Mouse (Mus musculus): Measurements from ENCODE around the gene Fam178b.
"Not testable (repeated sequence)": the region's sequence is repeated elsewhere in the genome, so short reads cannot be mapped to it uniquely, and the experiment has no call there.

Fam178b gene

DNA sequence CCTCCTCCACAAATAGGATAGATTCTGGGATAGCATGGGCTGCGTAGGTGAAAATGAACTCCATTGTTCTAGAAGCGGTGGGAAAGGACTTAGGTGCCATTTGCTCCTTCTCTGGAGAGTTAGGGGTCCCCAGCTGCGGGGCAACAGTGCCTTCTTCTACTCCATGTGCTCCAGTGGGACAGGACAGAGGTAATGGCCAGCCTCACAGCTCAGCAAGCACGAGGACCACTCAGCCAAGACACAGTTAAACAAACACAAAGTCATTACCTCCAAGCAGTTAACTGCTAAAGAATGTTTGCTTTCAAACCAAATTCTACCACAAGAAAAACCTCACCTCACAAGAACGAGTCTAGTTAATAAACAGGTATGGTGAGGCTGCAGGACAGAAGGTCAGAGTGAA, 57.5 kb downstream of the Fam178b start:
- DNase-seq: no peak

DNA sequence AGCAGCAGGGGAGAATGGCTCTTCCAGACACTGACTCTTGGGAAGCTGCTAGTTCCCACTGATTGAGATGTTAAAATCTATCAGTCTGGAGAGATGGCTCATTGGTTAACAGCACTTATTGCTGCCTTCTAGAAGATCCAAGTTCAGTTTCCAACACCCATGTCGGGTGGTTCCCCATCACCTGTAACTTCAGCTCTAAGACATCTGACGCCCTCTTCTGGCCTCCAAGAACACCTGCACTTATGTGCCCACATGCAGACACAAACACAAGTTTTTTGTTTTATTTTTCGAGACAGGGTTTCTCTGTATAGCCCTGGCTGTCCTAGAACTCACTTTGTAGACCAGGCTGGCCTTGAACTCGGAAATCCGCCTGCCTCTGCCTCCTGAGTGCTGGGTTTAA, 67.0 kb downstream of the Fam178b start:
- not testable (repeated sequence) for DNase-seq

DNA sequence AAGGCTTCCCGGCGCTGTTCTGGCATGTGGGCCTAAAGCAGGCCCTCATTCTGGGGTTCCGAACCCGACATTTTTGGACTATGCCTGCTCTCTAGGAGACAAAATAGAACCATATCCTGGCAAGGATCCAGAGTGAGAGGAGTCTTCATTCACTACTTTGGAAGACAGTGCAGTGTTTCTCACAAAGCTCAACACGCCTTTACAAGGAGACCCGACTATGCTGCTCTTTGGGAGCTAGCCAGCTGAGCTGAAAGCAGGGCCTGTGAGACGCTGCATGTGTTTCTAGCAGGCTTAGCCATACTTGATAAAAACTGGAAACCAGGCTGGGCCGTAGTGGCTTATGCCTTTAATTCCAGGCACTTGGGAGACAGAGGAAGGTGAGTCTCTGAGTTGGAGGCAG, 67.8 kb downstream of the Fam178b start:
- DNase-seq: no peak

DNA sequence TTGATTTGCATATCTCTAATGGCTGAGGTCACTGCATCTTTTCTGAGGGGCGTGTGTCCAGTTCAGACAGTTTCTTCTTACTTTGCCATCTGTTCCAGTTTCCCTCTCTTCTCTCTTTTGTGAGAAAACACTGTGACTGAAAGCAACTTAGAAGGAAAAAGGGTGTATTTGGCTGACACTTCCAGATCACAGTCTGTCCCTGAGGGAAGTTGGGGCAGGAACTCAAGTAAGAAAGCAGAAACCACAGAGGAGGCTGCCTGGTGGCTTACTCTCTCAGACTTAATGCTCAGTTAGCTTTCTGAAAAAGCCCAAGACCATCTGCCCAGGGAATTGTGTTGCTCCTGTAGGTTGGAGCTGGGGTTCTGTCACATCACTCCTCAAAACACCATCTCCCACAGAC, 68.4 kb downstream of the Fam178b start:
- no peak for DNase-seq

DNA sequence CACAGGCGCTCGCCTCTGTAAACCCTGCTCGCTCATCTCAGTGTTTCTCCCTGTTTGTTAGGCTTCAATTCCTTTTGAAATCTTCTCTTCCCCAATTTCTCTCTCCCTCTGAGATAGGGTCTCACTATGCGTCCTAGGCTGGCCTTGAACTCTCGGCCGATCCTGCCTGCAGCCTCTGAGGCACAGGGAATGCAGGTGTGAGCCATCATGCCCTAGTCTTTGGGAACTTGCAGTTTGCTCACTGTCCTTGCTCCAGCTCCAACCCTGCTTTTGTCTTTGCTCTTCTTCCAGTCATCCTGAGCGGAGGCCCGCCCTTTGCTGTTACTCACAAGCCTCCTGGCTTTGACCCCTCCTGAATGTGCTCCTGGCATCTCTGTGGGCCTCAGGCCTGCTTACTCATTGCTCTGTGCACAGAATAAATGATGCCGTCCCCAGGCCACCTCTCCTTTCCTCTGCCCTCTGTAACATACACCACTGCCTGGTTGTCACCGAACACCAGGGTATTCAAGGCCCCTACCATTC, 69.5 kb downstream of the Fam178b start:
- no peak for DNase-seq

DNA sequence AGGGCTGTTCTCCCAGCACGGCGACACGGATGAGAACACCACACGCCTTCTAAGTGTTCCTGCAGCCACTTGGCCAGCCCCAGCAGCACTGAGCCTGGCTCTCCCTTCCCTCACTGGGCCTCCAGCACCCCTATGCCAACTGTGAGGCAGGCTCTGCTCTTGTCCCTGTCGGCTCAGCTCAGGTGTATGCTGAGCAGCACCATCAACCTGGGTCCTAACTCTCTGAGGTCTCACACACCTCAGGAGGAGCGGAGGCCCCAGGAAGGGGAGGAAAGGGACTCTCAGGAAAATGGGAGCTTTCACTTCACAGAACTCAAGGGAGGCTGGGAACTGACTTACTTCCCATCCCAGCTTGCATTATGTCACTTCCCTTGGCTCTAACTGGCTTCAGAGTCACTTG, 70.6 kb downstream of the Fam178b start:
- no peak for DNase-seq

DNA sequence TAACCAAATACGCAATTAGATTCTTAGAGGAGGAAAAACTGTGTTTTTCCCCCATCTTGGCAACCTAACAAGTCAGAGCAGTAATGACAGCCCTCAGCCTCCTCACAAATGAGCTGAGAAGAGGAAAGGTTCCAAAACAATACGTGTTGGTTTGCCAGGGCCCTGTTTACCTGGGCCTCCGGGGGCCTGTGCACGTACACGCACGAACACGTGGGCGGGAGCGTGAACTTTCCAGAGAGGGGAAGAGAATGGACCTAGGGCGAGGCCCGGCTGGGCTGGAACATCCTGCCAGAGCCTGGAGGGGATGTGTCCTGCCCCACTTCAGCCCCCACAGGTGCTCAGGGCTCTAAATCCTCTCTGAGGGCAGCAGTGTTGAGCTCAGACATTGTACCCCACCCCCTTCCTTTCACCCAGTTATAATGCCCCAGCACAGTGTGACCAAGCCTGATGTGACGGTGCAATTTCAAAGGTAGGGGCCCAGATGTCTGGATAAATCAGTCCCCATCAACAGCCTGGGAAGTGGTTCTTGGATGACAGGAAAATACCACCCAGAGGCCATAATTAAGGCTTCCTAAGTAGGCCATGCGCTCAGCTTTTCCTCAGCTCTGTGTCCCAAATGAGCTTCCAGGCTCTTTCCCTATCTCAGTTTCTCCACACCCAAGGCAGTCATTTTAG, 71.4 kb downstream of the Fam178b start:
- no peak for DNase-seq

DNA sequence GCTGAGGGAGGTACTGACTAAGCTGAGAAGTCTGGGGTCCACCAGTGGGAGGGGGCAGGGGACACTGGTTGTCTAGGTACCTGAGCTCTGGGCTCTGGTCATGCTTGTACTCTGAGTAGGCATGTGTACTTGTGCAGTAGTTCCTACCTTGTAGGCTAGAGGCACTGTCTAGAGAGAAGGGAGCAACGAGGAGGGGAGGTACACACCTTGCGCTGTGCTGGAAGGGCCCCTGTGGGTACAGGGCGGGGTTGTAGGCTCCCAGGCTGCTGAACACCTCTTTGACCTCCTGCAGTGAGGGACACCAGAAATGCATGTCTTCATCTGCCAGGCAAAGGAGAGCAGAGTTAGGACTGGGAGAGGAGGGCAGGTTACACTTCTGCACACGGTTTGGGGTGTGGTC, 74.8 kb downstream of the Fam178b start:
- no peak for DNase-seq

DNA sequence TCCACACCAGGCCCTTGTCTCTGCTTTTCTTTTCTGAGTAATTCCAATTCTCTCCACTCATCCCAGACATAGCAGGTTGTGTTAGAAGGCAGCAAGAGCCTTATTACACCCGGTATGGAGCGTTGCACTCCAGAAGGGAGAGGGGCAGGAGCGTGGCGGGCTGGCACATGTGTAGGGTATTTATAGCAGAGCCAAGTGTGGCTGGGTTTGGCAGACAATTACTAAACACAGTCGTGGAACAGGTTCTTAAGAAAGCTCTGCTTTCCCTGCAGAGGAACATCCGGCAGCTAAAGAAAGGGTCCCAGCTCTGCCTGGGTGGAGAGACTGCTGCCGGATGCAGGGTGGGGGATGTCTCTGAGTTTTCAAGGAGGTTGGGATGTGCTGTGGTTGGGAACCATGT, 76.0 kb downstream of the Fam178b start:
- no peak for DNase-seq

DNA sequence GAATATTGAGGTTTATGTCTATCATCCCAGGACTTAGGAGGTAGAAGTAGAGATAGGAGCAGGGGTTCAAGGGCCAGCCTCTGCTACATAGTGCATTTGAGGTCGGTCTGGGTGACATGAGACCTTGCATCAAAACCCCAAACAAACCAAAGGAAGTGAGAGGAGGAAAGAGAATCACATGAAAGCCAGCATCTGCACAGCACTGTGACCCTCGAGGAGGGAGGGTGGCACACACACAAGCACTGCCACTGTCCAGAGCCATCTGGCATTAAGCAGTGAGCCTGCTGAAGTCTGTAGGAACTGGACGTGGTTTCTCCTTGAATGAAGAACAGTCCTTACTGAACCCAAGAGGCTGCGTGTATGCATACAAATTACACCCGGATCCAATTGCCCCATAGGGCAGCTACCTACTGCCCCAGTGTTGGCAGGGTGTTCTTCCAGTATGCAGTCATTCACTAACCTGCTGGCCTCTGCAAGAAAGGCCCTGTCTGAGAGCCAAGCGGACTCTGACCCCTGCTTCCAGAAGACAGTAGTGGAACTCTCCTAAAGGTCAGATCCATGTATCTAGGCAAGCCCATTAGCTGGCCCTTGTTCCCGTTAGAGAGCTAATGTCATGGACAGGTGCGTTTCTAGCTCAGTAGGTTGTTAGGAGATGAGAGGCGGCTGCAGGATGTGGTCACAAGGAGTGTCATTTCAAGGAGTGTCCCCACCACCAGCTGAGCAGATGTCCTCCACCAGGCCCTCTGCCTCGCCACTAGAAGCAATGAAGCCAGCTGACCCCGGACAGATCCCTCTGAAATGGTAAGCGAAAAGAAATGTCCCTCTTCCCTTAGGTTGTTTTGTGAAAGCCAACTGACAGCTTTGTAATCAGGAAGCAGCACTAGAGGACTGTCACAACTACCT, 78.5 kb downstream of the Fam178b start:
- DNase-seq: peak; percentile 86 to 90

DNA sequence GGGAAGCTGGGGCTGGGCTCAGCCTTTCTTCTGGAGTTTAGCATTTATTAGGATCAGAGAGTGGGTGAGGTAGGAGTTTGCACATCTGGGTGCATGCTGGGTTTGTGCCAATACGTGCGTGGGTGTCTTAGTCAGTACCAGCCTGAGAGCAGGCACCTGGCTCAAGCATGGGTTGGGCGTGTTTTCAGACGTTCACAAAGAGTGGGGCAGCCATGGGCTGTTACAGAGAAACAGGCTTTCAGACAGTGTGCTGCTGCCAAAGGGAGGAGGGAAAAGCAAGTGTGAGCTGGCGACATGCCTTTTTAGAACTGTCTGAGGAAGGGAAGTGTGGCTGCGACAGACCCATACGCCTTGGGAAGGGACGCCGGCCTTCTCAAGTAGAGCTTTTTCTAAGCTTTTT, 79.6 kb downstream of the Fam178b start:
- DNase-seq: peak in 1 of 2 experiments; percentile 17

DNA sequence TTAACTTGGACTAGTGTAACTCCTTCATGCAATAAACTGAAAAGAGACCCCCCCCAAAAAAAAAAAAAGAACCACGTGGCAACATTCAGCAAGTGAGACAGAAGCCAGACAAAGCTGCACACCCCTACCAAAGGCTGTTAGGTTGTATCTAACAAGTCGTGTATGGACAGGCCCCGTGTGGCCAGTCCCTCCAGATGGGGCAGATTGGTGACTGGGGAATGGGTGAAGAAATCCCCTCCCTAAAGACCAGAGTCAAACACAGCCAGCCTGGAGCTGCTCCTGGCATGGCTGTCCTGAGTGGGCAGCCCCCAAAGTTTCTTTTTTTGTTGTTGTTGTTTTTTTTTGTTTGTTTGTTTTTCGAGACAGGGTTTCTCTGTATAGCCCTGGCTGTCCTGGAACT, 80.7 kb downstream of the Fam178b start:
- no peak for DNase-seq

DNA sequence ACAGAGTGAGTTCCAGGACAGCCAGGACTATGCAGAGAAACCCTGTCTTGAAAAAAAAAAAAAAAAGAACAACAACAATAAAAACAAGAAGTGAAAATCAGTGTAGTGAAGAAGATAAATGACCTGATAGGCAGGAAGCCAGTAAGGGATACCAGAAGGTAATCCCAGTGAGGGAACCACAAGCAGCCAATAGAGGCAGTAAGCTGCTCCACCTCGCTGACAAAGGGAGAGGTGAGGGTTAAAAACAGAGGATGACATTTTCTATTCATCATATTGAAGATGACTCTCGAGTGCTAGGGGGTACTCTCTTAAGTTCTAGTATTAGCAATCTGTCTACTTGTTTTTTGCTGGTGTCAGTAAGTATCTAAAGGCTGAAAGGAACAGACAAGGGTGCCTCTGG, 84.6 kb downstream of the Fam178b start:
- no peak for DNase-seq

DNA sequence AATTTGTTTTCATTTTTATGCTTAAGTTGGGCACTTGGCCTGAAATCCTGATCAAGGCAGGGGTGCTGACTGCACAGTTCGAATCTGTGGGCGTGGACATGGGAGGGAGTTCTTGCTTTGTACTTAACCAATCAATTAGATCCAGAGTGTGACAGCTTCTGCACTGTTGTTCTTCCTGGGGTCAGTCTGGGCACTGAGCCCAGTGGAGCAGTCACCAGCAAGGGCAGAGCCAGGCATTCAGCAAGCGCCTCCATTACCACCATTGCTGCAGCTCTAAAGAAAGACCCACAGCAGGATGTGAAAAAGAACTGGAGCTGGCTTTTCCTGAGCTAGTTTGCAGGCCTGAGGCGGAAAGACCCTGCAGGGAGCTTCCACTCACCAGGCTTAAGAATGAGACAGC, 86.9 kb downstream of the Fam178b start:
- peak; percentile 48 to 55 for DNase-seq

DNA sequence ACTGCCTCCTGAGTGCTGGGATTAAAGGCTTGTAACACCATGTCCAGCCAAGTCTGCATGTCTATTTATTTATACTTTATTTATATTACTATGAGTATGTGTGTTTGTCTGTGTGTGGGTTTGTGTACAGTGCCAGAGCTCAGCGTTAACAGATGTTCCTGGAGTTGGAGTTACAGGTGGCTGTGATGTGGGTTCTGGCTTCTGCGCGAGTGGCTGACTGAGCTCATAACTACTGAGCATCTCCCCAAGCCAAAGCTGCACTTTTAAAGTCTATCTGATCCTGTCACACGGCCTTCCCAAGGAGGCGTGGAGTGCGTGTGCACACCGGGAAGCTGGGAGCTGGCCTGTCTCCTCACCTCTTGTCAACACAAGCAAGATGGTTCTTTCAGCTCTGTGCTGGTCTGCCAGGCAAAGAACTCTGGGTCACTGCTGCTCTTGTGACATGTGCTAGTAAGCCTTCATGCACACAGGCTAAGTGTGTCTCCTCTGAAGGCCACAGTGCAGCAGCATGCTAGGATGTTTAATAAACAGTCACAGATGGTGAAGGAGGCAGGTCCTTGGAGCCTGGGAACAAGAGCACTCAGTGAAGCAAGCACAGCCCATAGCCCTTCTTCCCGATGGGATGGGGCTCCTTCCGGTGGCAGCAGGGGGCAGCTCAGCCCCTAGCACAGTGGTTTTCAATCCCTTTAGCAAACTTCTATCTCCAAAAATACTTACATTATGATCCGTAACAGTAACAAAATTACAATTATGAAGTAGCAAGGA, 87.6 kb downstream of the Fam178b start:
- DNase-seq: no peak

DNA sequence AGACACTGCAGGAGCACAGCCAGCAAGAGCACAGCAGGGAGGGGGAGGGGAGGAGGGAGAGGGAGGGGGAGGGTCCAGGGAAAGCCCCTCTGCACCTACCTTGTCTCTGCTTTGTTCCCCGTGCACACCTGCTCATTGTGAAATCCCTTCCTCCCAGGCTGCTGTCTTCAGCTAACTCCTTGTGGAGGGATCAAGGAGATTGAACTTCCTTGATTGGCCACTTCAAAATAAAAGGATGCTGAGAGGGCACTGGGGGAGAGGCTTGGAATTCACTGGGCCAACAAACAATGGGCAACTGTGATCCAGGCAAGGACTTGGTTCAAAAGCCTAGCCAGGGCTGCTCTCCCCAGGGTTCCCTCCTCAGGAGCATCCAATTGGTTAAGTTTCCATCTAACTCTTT, 89.9 kb downstream of the Fam178b start:
- no peak for DNase-seq

DNA sequence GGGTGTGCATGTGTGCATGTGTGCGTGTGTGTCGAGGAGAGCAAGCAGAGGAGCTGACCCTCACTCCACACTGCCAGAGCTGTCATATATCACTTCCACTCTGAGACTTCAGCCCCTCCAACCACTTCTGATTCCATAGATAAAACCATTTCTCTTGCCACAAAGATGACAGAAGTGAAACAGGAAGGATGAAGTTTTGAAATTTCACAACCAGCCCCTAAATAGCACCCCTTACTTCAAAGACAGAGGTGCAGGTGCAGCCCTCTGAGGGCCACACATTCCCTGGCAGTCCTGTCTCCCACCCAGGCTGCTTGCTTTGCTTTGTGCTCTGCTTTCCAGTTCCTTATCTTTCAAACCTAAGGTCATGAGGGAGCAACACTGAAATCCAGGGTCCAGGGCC, 91.6 kb downstream of the Fam178b start:
- DNase-seq: no peak

DNA sequence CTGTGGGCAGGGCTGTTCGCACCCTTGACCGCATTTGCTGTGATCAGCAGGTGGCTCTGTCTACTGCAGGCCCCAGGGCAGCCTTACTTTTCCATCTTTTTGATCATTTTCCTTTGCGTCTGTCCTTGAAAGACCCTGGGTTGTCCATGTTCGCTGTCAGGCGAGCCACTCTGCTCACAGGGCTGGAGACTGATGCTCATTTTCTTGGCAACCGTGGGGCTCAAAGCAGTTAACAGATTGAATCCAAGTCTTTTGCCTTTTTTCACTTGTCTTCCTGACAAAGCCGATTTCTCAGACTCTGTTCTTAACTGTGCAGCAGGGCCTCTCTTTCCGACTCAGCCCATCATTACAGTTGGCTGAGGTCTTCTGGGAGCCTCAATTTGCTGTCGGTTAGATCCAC, 92.3 kb downstream of the Fam178b start:
- no peak for DNase-seq

DNA sequence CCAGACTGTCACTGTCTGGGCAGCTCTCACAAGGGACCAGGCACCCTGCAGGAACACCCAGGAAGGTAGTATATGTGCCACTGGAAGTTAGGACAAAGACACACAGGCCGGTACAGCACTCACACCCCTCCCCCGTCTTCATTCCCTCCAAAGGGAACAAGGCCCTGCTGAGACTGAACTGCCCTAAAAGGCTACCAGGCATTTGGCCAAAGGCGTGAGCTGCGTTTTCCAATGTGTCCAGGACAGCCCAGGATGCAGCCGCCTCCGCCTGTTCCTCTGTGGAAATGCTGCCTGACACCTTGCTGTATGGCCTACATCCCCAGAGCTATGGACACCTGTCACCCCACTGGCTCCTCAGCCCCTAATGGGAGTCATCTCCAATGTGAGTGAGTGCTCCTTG, 93.5 kb downstream of the Fam178b start:
- DNase-seq: peak; percentile 50 to 52

DNA sequence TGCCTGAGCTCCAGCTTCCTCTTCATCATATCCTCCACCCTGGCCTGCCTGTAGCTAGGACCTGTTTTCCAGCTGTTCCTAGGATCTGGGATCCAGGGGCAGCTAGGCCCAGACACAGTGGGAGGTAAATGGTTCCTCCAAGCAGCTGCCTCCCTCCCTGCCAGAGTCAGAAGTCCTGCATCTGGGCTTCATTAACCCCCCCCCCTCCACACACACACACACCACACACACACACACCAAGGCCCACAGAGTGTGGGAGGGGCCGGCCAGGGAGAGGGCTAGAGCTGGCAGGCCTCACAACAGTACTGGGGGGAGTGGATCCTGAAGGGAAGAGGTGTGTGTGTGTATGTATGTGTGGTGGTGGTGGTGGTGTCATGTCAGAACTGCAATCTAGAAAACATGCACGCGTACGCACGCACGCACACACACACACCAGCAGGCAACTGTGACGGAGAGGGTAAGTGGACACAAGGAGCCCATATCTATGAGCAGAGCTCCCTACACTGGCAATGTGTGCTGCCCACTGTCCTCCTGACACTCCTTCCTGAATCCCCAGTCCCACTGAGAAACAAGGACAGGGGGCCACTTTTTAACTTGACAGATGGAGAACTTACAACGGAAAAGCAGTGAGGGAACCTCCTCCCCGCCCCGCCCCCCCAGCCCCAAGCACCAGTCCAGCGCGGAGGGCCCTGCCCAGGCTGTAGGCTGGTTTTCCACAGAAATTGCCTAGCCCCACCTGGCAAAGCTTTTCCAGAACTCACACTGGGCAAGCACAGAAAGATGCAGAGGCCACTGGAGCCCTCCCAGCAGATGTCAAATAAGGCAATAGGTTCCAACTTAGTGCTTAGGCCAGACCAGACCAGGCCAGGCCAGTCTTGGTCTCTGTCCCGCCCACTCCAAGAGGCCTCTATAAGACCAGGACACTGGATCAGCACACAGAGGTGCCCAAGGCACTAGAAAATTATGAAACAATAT, 94.2 kb downstream of the Fam178b start:
- DNase-seq: no peak

DNA sequence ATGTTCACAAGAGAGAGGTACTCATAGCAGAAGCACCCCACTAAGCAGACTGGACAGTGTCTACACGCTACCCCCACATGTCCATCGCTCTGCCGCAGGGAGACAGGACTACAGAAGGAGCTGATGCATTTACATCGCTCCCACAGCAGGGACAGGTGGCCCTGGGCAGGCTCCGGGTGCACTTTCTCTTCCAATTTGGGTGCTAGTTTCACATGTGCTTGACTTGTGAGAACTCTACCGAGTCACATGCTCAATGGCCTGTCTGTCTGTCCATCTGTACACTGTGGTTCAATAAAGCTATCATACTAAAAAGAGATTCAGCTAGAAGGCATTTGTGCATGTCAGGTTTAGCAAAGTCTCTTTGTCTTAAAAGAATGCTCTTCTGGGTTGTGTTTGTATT, 95.1 kb downstream of the Fam178b start:
- no peak for DNase-seq

DNA sequence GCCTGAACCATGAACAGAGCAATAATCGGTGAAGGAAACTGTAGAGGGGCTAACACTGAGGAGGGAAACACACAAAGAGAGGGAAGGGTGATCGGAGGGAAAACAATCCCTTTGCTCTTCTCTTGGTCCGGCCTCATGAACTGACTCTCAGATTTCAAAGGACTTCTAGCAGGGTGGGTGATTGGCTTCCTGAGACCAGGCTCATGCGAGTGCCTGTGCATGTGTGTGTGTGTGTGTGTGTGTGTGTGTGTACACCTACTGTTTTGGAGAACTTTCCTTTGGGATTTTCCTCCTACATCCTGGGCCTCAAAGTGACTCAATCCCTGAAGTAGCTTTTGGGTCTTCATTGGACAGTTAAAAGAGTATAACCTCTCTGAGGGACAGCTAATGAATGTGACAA, 96.7 kb downstream of the Fam178b start:
- DNase-seq: no peak

Measured in kidney, adult 8-10 months (tissue).